Mouse (Mus musculus): ENCODE data around the gene Dusp7.

Dusp7 gene

DNA sequence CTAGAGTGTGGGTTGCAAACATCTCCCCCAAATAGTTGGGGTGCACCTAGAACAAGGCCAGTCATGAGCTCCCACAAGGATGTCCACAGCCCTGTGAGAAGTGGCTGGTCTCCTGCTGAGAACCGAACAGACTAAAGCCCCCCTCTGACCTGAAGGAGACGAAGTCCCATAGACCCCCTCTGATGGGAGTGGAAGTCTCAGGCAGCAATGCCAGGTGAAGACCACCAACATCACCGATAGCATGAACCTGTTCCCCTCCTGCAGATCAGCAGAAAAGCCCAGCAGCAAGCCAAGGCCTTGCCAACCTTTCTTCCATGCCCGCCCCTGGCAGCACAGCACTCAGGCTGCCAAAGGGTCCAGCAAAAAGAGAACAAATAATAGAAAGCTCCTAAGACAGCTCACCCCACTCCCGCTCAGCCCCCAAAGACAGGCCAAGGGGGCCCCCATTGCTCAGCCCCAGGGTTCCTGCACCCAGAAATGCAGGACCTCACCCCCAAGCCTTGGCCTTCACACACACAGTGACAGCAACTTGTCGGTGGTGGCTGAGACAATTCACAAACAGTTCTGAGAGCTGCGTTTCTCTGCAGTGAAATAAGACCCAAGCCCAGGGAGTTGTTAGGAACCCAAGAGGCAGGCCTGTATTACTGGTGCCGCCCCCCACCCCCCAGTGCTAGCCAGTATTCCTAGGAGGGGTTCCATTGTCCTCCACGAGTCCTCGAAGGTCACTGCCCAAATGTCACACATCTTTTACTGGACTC, 13.0 kb upstream of the Dusp7 start:
- DNase-seq, result no peak

DNA sequence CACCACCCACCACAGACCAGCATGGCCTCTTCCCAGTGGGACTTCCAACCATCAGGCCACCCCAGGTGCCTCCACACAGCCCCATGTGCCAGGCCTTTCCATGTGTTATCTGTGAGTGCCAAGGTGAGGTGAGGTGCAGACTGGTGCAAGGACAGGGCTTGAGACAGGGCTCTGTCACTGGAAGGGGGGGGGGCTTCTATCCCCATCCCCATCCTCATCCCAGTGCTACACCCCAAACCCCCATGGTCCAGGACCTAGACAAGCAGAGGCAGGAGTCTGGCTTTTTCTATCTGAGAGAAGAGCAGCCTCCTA, 12.5 kb upstream of the Dusp7 start:
- DNase-seq, result no peak

DNA sequence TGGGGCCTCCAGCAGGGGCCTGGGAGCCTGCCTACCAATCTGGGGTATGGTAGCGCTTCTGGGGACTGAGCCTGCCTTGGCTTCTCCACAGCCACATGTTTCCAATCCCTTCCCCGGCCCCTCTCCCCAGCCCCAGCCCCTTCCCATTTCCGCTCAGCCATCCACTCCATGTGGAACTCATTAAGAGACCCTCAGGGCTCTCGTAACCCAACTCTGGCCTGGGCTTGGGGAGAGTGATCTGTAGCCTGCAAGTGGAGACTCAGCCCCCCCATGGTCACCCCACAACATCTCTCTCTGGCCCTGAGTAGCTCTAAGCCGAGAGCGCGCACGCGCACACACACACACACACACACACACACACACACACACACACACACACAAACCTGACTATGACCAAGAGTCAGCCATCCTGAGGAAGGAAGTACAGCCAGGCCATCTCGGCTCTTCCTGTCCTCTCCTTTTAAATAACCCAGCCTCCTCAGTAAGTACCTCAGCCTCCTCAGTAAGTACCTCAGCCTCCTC, 12.0 kb upstream of the Dusp7 start:
- no peak for DNase-seq

DNA sequence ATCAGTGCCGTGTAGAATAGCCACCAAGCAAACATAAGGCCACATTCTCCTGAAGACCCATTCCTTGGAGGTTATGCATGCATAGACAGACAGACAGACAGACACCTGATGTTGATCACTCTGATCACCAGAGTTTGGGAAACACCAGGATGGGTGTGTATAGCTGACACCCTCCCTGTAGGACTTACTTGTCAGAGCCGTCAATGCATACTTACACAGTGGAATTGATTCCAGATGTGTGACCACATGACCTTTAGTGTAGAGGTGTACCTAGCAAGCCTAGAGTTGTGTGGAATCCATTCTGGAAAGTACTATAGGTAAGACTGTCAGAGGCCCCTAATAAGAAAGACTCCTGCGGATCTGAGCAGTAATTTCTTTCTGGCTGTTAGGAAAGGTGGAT, 11.3 kb upstream of the Dusp7 start:
- DNase-seq, result no peak

DNA sequence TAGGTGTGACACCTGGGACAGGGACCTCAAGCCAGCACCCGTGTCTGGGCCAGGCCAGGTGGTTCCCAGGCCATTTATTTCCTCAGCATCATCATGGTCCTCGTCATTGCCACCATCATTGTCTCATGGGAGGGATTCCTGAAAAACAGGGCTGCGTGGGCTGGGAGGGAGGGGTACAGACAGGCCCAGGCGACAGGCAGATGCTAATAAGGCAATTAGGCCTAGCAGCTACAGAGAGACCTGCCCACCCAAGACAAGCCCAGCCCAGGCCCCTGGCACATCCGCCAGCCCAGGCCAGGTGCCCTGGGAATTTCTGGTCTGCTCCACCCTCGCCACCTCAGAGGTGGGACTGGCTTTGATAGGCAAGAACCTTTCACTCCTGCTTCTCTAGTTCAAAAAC, 9.1 kb upstream of the Dusp7 start:
- DNase-seq, result no peak

DNA sequence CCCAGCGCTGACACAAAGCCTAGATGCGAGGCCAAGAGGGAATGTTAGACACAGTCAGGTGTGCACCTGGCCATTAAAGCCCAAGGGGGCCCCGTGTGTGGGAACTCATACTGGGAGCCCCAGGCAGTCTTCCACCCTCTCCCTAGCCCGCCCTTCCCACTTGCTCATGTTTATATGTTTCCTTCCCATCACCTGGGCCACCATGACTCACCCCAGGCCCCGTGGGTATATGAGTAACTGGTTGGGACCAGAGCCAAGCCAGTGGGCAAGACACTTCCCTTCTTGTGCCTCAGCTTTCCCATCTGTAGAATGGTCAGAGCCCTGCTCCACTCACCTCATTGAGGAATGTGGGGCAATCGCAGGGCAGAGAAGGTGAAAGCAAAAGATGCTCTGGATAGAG, 7.3 kb upstream of the Dusp7 start:
- no peak for DNase-seq

DNA sequence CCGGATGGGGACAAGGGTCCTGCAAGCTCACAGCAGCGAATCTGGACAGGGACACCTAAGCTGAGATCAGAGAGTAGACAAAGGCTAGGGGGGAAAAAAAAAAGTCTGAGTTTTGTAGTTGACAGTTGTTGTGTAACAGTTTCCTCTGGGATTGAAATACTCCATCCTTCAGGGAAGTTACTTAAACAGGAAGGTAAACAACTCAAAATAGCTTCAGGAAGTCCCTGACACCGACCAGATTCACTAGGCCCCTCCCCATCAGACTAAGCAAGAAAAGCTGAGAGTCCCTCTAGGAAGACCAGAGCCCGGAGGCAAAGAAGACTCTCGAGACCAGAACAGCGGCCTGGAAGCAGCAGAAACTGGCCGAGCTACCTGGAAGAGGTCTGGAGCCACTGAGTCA, 3.1 kb upstream of the Dusp7 start:
- no peak for DNase-seq

DNA sequence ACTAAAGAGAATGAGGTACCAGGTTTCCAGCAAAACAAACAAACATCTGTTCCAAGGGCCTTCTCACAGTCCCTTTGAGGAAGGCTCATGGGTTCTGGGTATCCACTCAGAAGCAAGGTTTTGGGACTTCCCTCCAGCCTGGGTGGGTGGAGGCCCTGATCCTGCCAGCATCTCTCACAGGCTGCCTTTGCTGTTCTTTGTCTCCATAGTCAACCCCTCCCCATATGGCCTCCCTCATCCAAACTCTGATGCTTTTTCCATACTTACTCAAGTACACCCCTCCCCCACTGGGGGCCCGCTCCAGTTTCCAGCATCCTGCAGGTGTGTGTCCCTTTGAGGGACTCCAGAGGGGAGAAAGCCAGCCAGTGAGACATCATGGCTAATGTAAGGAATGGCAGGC, 2.2 kb upstream of the Dusp7 start:
- no peak for DNase-seq

DNA sequence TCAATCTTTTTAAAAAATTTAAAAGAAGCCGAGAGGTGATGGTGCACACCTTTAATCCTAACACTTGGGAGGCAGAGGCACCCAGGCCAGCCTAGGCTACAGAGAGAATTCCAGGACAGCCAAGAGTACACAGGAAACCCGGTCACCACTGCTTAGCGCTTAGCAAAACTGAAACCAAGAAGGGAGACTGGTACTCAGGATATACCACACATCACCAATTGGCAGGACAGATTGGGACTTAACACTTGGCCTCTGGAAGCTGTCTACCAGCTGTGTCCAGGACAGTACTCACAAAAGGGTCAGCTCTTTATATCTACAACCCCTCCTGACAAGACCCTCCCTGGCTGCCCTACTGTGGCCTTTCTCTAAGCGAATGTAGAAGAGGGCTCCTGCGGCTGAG, 1.4 kb upstream of the Dusp7 start:
- DNase-seq, result no peak

DNA sequence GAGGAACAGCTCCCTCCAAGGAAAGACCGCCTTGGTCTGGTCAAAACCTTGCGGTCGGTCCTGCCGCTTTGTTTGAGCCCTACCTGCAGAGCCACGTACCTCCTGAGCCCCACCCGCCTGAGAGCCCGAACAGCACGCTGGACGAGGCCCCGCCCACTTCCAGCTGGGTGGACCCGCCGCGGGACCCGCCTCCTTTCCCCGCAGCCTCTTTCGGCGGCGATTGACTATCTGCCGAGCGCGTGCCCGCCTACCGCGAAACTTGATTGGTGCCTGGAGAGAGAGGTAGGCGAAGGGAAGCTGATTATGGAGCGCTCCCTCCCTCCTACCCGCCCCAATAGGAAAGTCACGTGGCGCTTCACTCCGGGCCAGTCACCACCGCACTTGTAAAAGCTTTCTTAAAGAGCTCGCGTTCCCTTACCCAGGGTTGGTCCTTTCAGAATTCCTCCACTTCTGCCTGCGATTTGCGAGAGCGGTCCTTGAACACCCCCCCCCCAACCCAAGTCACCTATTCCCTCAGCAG, 780 bp upstream of the Dusp7 start:
- peak; percentile 99 for DNase-seq

DNA sequence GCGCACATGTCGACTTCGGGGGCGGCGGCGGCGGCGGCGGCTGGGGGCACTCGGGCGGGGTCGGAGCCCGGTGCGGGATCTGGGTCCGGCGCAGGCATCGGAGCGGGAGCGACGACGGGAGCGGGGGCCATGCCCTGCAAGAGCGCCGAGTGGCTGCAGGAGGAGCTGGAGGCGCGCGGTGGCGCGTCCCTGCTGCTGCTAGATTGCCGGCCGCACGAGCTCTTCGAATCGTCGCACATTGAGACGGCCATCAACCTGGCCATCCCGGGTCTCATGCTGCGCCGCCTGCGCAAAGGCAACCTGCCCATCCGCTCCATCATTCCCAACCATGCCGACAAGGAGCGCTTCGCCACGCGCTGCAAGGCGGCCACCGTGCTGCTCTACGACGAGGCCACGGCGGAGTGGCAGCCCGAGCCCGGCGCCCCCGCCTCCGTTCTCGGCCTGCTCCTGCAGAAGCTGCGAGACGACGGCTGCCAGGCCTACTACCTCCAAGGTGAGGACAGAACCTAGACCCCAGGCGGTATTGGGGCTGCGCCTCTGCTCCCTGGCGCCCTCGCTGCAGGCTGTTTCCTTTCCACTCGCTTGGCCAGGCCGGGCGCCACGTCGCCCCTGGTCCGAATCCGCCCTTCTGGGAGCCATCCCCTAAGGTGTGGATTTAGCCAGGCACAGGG, 534 bp downstream of the Dusp7 start:
- no peak for DNase-seq

DNA sequence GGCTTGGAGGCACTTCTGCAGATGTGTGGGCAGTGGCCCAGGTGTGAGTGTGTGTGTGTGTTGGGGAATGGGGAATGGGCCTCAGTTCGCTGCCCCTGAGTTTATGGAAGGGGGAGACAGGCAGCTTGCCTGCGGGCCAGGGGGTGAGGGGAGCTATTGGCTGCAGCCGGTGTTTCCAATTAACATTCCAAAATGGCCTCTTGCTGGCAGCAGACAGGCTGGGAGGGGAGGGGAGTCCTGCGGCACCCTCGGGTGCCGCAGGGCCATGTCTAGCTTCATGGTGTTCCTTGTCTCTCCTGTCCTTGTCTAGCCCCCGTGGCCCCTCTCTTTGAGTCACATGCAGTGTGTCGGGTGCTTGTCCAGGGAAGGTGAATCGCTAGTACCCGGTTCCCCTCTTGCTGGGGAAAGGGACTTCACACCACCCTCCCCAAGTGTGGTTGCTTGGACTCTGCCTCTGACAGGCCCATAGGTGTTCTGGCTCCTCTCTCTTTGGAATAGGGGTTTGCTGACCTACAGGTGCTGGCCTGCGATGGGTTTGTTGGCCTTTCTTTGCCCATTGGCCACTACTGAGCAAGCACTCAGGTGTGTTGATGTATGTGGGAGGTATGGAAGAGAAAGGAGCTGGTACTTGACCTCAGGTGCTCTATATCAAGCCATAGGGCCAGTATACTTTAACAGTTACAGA, 1.5 kb downstream of the Dusp7 start:
- no peak for DNase-seq

DNA sequence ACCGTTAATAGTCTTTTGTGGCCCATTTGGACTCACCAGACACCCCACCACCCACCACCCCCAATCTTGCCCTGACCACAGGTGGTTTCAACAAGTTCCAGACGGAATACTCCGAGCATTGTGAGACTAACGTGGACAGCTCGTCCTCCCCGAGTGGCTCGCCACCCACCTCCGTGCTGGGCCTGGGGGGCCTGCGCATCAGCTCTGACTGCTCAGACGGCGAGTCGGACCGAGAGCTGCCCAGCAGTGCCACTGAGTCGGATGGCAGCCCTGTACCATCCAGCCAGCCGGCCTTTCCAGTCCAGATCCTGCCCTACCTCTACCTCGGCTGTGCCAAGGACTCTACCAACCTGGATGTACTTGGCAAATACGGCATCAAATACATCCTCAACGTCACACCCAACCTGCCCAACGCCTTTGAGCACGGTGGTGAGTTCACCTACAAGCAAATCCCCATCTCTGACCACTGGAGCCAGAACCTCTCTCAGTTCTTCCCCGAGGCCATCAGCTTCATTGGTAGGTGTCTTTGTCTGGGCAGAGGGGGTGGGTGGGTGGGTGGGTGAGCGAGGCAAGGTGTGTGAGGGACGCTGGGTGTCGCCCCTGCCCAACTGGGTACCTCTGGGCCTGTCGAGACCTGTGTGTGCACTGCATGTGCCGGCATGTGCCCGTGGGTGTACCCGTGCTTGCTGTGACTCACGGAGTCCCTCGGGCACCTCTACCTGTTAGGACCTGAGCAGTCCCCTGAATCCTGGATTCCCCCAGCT, 2.4 kb downstream of the Dusp7 start:
- DNase-seq, result no peak

DNA sequence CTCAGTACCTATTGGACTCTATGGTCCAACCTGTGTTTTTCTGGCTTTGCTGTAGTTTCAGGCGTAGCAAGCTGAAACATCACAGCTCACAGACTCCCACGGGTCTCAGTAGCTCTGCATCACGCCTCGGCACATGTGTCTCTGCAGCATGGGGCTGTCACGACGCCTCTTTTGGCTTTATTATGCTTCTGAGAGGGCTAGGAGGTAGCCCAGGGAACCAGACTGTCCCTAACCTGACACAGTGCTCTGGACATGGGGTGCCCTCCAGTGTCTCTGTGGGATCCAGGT, 2.9 kb downstream of the Dusp7 start:
- peak; percentile 76 for DNase-seq

DNA sequence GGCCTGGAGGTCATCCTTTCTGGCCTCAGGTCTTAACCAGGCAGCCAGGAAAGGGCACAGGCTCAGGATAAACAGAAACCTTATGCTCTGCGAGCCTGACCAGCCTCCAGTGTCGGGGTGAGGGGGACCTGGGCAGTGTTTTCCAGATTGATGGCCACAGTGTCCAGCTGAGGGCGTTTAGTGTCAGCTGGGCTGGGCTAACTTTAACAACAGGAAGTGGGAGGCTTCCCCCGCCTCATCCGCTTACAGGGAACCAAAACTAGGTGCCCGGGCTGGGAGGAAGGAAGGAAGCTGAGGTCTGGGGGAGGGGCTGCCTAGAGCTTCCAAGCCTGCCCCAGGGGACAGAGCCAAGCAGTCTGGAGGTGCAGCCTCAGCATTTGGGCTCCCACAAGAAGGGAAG, 3.3 kb downstream of the Dusp7 start:
- DNase-seq, result peak; percentile 92

DNA sequence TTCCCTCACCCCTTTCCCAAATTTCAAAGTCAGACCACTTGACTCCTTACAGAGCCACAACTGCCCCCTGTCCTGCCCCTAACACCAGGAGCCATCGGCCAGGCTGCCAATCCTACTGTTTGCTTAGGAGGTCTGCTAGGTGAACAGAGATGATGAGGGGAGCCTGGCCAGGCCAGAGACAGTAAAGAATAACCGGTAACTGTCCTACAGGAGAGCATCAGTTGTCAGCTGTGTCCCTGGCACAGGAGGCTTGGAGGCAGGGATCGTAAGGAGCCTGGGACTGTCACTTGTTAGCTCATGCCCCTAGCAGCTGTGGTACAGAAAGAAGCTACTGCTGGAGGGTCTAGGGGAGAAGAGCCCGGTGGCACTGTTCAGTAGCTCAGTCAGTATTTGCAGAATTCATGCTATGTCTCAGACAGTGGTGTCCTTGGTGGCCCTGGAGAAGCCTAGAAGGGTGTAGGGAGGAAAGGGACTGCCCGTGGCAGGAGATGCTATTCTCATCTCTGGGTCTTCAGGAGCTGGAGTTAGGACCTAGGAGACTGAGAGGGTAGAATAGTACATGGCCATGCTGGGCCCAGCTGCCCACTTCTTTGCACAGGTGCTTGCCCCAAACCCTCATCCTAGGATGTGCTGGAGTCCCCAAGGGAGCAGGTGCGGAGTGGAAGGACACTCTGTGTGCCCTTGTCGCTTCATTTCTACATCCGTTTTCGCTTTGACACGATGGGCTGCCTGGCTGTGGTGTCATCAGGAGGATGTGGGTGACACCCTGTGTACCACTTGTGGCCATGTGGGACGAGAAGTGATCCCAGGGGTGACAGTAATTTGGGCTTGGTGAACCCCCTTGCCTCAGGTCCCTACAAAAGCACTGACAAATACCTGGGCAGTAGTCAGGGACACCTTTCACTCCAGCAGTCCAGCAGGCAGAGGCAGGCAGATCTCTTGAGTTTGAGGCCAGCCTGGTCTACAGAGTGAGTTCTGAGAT, 4.3 kb downstream of the Dusp7 start:
- DNase-seq, result no peak

DNA sequence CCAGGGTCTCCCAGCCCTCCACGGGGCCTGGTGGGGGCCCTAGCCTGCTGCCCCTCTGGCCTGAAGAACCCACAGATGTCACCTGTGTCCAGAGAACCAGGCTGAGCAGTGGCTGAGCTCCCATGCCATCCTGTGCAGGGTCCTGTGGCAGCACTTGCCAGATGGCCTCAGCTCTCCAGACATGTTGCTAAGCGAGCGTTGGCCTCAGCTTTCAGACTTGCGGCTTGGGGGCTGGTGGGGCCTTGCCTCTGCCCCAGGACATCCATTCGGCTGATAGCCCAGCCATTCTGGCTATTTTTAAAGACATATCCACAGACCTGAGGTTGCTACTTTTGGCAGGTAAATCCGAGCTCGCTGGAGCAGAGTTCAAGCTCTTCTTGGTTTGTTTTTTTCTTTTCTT, 5.5 kb downstream of the Dusp7 start:
- DNase-seq, result no peak

DNA sequence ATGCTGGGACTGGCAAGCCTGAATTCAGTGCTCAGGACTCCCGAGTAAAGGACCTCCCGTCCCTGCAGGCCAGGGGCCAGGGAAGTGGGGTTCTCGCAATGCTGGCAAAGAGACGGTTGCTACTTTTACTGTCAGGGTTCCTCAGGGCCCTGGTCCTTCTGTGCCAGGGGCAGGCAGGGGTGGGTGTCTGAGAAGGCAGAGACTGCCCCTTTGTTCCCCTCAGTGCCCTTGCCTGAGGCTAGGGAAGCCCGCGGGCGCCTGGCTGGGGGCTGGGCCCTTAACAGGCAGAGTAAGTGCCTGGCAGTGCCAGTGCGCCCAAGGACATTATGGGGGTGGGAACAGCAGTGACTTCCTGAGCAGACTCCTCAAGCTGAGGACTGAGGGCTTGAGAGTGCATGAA, 8.8 kb downstream of the Dusp7 start:
- DNase-seq, result peak; percentile 81

DNA sequence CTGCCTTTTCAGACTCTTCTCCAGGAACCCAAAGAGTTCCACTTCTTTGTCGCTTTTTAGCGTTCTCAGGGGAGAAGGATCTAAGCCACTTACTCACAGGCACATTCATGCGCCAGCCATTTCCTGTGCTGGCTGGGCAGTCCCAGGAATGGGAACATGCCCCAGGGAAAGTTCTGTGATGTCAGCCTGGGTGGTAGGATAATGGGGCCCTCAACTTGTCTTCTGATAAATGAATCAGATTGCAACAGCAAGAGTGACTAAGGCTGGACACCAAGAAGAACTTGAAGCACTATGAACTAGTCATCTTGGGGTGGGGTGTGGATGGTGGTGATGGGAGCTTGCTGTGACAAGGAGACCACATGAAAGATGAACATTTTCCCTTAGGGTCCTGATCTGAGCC, 9.6 kb downstream of the Dusp7 start:
- DNase-seq, result no peak

DNA sequence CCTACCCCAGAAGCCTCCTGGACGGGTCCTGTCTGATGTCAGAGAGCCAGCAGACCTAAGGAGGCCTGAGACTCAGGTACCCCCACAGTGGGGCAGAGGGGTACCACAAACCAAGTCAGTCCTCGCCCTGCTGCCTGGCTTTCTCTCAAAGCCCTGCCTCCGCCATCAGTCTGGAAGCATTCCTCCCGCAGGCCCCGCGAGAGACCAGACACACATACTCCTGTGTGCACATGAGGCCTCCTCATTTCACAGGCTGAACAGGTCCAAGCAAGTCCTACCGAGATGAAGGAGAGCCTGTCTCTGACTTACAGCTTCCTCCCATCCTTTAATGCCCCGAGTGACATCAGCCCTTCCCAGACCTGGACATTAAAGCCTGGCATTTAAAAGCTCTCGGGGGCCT, 10.3 kb downstream of the Dusp7 start:
- no peak for DNase-seq

DNA sequence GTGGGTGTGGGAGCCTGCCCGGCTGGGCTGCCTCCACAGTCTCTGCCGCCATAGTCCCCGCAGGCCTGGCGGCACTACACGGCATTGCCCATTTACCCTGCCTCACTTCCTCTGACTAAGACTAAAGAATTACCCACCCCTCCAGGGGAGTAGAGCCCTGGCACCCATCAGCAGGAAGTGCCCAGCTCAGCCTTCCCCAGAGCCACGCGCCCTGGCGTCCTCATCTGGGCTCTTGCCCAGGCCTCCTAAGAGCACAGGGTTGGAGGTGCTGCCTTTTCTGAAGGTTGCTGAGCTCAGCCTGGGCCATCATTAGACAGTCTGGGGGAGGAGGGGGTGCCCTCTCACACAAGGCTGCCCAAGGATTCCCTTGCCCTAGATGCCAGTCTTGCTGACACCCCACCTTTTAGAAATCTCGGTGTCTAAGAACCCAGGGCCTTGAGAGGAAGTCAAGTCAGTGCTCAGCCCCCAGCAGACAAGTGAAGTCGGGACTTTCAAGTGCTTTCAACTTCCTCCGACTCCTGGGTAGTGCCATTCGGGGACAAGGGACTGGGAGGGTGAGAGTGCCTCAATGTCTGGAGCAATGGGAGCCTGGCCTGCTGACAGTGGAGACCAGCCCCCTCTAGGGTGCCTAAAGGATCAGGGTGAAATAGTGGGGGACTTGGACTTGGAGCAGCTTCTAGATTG, 17.9 kb downstream of the Dusp7 start:
- no peak for DNase-seq

Measured in layer of hippocampus, adult 9-11 months (tissue).